Mouse (Mus musculus) liver, embryonic 14.5 days (tissue): ENCODE measurements around the gene Tmem262. TPM values are rescaled to one million over a fixed set of nuclear protein-coding genes. Genes with fewer than 3 reads are reported as not detected.
A peak's percentile ranks its signal among the peaks of the same experiment; 100 is the strongest.

ENCODE experiments used
- ATAC-seq: fragments of 200-750 bp; cut with Nextera tagmentation; 2 replicates; pipeline ENCODE4 v1.8.0; 2017; ENCODE audit warnings: moderate number of reproducible peaks, mild to moderate bottlenecking, moderate library complexity; ENCODE audit not compliant: insufficient read depth
- DNase-seq, 3 experiments: peaks; one replicate each; pipeline ENCODE4 v3.0.0-alpha.2; 2012 to 2013; ENCODE audit warnings: low read depth in 3 of 3, low spot score in 3 of 3
- H3K27ac ChIP-seq: fragments of 300-500 bp; sonication (generic); 2 replicates; pipeline ENCODE4 v1.5.1; 2014; ENCODE audit warnings: moderate library complexity, mild to moderate bottlenecking, control low read depth, inconsistent platforms
- H3K27me3 ChIP-seq: fragments of 300-500 bp; sonication (generic); 2 replicates; pipeline ENCODE4 v1.6.1; 2014; ENCODE audit warnings: mild to moderate bottlenecking, low read length, moderate library complexity; ENCODE audit not compliant: control insufficient read depth, insufficient read depth
- H3K36me3 ChIP-seq: fragments of 300-500 bp; sonication (generic); replicated peaks from 2 replicates; pipeline ENCODE4 v1.6.1; 2014; ENCODE audit warnings: low read depth; ENCODE audit not compliant: control insufficient read depth, insufficient read depth
- H3K4me1 ChIP-seq, 2 experiments: fragments of 200-500 bp in 1 of 2; fragments of 300-500 bp in 1 of 2; sonication (generic) in 1 of 2; replicated peaks; 2 replicates each; pipeline ENCODE4 v1.6.1; 2012 to 2014; ENCODE audit warnings: antibody characterized with exemption in 1 of 2, inconsistent platforms in 1 of 2, low read length in 1 of 2; ENCODE audit not compliant: control insufficient read depth in 2 of 2, insufficient read depth in 2 of 2
- H3K4me2 ChIP-seq: fragments of 300-500 bp; sonication (generic); 2 replicates; pipeline ENCODE4 v1.6.1; 2014; ENCODE audit warnings: low read depth, mild to moderate bottlenecking, control low read depth, moderate library complexity
- H3K4me3 ChIP-seq, 2 experiments: fragments of 200-500 bp in 1 of 2; fragments of 300-500 bp in 1 of 2; sonication (generic) in 1 of 2; 2 replicates each; pipeline ENCODE4 v1.5.1; 2012 to 2014; ENCODE audit warnings: low read depth in 2 of 2, low read length in 2 of 2, mild to moderate bottlenecking in 2 of 2, control low read depth in 1 of 2, inconsistent platforms in 1 of 2, moderate library complexity in 1 of 2; ENCODE audit not compliant: insufficient read depth in 1 of 2
- H3K9ac ChIP-seq: fragments of 300-500 bp; sonication (generic); replicated peaks from 2 replicates; pipeline ENCODE4 v1.6.1; 2014; ENCODE audit warnings: mild to moderate bottlenecking, control low read depth, moderate library complexity
- H3K9me3 ChIP-seq: fragments of 300-500 bp; sonication (generic); 2 replicates; pipeline ENCODE4 v1.6.1; 2016; ENCODE audit warnings: low read length, mixed read lengths; ENCODE audit not compliant: control insufficient read depth
- CTCF ChIP-seq: IDR thresholded peaks from 2 replicates; pipeline ENCODE4 v1.5.1; 2016; ENCODE audit warnings: antibody characterized with exemption, low read depth, control low read depth
- EP300 ChIP-seq: IDR thresholded peaks from 2 replicates; pipeline ENCODE4 v1.6.1; 2016; ENCODE audit warnings: antibody characterized with exemption, low read depth
- WGBS: fragments of 180-500 bp; shearing (Covaris S2); extraction: QIAGEN DNeasy Blood & Tissue Kit; methylation state at CpG from one replicate; pipeline ENCODE4 v1.1.7; 2014; ENCODE audit not compliant: insufficient replicate concordance; 5-methylcytosine and 5-hydroxymethylcytosine counted together
- polyA plus RNA-seq, 2 experiments: library from polyadenylated mRNA; depleted of rRNA in 1 of 2; stranded (reverse) in 1 of 2; unstranded in 1 of 2; fragments of >200 nt; fragmentation: Nextera tagmentation in 1 of 2; extraction: Ambion mirVana in 1 of 2; gene quantifications; 2 replicates each; pipeline versions ENCODE4 v1.2.1 to v1.2.3; 2012 to 2014

Tmem262 gene
- polyA plus RNA-seq, 2 experiments = not detected

- WGBS = 78% methylated on average over 5 of the region's 5 CpGs
- DNase-seq (no peak), ATAC-seq (no peak)
- no peak overlapping the region for H3K27ac ChIP-seq
- no peaks in the 10 kb centered on the region for H3K27me3 ChIP-seq
- no peak overlapping the region for H3K9ac ChIP-seq
- H3K4me3 ChIP-seq = no peak overlapping the region
- no peak for TF ChIP-seq CTCF
- no peak for TF ChIP-seq EP300
- no peak overlapping the region for H3K4me2 ChIP-seq
- 0 out of 2 replicates have a peak, but pooled peaks cover 2% of the 10 kb centered on the region for H3K36me3 ChIP-seq
- H3K4me1 ChIP-seq = peaks cover 0 to 8% of the 10 kb centered on the region in 2 experiments; a peak in 3 of 4 replicates
- no peaks in the 10 kb centered on the region for H3K9me3 ChIP-seq
Measured at GRCm38 (mm10) chr19:6073889-6074288, 5.9 kb upstream of the Tmem262 start.

GRCm38 (mm10) chr19:6076564-6077393 is 3.1 kb upstream of the Tmem262 start, which contains the start of gene Vps51:
Gene Vps51 (minus strand): TSS chr19:6077231.
- no peaks in the 10 kb centered on the region for H3K27me3 ChIP-seq
- H3K9ac ChIP-seq = peak within 1 kb of the TSS; percentile 55
- peak within 1 kb of the TSS; percentile 73 to 75 for H3K4me3 ChIP-seq
- H3K9me3 ChIP-seq = no peaks in the 10 kb centered on the region
- peak; percentile 81 to 85 (median 85) for DNase-seq
- H3K4me1 ChIP-seq = peaks cover 0 to 8% of the 10 kb centered on the region in 2 experiments; a peak in 3 of 4 replicates
- H3K27ac ChIP-seq = peak within 1 kb of the TSS; percentile 10
- peak; percentile 85 for ATAC-seq
- H3K36me3 ChIP-seq = no peaks in the 10 kb centered on the region; the same call in none of the 2 replicates
- no peak for TF ChIP-seq CTCF
- TF ChIP-seq EP300 = no peak; the same call in 1 of the 2 replicates
- peak within 1 kb of the TSS; percentile 79 for H3K4me2 ChIP-seq
- WGBS = under 1% methylated on average over 33 of the region's 33 CpGs

- H3K9me3 ChIP-seq = no peaks in the 10 kb centered on the region
Measured at GRCm38 (mm10) chr19:6082156-6082555, 2.3 kb downstream of the Tmem262 start, which contains the start of gene Gm28374. Gene Gm28374 (minus strand): TSS chr19:6082256.

GRCm38 (mm10) chr19:6084478-6085248 is 4.8 kb downstream of the Tmem262 start, which contains the start of the genes Zfpl1 and Cdca5:
Gene Zfpl1 (minus strand): TSS chr19:6084956.
Gene Cdca5 (plus strand): TSS chr19:6084983.
- peak within 1 kb of the TSS; percentile 93 for H3K9ac ChIP-seq
- peak within 1 kb of the TSS; percentile 81 for H3K4me3 ChIP-seq
- peak; percentile 98 for DNase-seq
- H3K27me3 ChIP-seq = no peaks in the 10 kb centered on the region
- no peak for TF ChIP-seq EP300
- 0 out of 2 replicates have a peak, but pooled peaks have one; percentile 14 for TF ChIP-seq CTCF
- H3K27ac ChIP-seq = peak within 1 kb of the TSS; percentile 87
- under 1% methylated on average over 58 of the region's 58 CpGs for WGBS
- peak; percentile 86 for ATAC-seq
- H3K9me3 ChIP-seq = no peaks in the 10 kb centered on the region
- H3K36me3 ChIP-seq = peaks cover 28% of the 10 kb centered on the region
- peaks cover 9 to 10% of the 10 kb centered on the region in 2 experiments; a peak in 3 of 4 replicates for H3K4me1 ChIP-seq
- H3K4me2 ChIP-seq = peak within 1 kb of the TSS; percentile 92

More at GRCm38 (mm10) chr19:6082156-6082555, 2.3 kb downstream of the Tmem262 start, which contains the start of gene Gm28374:
- H3K36me3 ChIP-seq = peaks cover 11% of the 10 kb centered on the region
- H3K4me1 ChIP-seq = peaks cover 9 to 10% of the 10 kb centered on the region in 2 experiments; a peak in 3 of 4 replicates
- no peak within 1 kb of the TSS for H3K4me2 ChIP-seq
- no peaks in the 10 kb centered on the region for H3K27me3 ChIP-seq
- no peak for ATAC-seq
- DNase-seq = no peak
- H3K9ac ChIP-seq = no peak within 1 kb of the TSS
- 75% methylated on average over 9 of the region's 9 CpGs for WGBS
- H3K4me3 ChIP-seq = no peak within 1 kb of the TSS
- no peak within 1 kb of the TSS for H3K27ac ChIP-seq
- no peak for TF ChIP-seq EP300
- no peak for TF ChIP-seq CTCF
